In genomic region chr6:72216681-72217414, GRCm38 (mm10) we compare ENCODE assay signal across 8 mouse cellular contexts. TPM values are rescaled to one million over a fixed set of nuclear protein-coding genes. Genes with fewer than 3 reads are reported as not detected.
DNase-seq lines count a peak whose midpoint lies in the region; ATAC-seq lines count a peak whose summit lies in the region.

No protein-coding gene starts in this region.

- H3K36me3 ChIP-seq in forebrain, embryonic 11.5 days (ENCODE audit: control insufficient read depth, insufficient read depth, low read length) = no peaks in the 10 kb centered on the region
- no peaks in the 10 kb centered on the region for H3K36me3 ChIP-seq in heart, embryonic 14.5 days (ENCODE audit: control insufficient read depth, insufficient read depth, low read length)
- no peaks in the 10 kb centered on the region for H3K36me3 ChIP-seq in stomach, embryonic 14.5 days (ENCODE audit: control insufficient read depth, insufficient read depth, low read length)

- H3K4me1 ChIP-seq in forebrain, embryonic 11.5 days (replicated peaks; ENCODE audit: control insufficient read depth, insufficient read depth, low read length) = peaks cover 49% of the 10 kb centered on the region
- H3K4me1 ChIP-seq in heart, embryonic 14.5 days (ENCODE audit: control insufficient read depth in 2 of 2, insufficient read depth in 2 of 2, low read length in 2 of 2) = peaks cover 71 to 78% of the 10 kb centered on the region in 2 experiments
- H3K4me1 ChIP-seq in stomach, embryonic 14.5 days (ENCODE audit: control insufficient read depth, insufficient read depth, low read length) = peaks cover 55% of the 10 kb centered on the region

- peak overlapping the region; percentile 44 for H3K4me2 ChIP-seq in forebrain, embryonic 11.5 days (ENCODE audit: low read depth, low read length, severe bottlenecking)
- peak overlapping the region; percentile 58 for H3K4me2 ChIP-seq in heart, embryonic 14.5 days (ENCODE audit: low read length)
- peak overlapping the region; percentile 40 for H3K4me2 ChIP-seq in stomach, embryonic 14.5 days (replicated peaks; ENCODE audit: low read depth, low read length)

- peaks cover 4% of the 10 kb centered on the region; the same call in 1 of the 2 replicates for H3K27me3 ChIP-seq in forebrain, embryonic 11.5 days (ENCODE audit: control insufficient read depth, insufficient read depth, low read length)
- H3K27me3 ChIP-seq in heart, embryonic 14.5 days (ENCODE audit: control insufficient read depth, insufficient read depth, low read length) = no peaks in the 10 kb centered on the region
- H3K27me3 ChIP-seq in stomach, embryonic 14.5 days (ENCODE audit: control insufficient read depth, insufficient read depth, low read length) = no peaks in the 10 kb centered on the region; the same call in 1 of the 2 replicates

- ATAC-seq in CD4-positive, CD25-positive, alpha-beta regulatory T cell, adult 4 months = no peak
- ATAC-seq in forebrain, embryonic 11.5 days (replicated peaks; ENCODE audit: low FRiP score) = peak; percentile 89
- ATAC-seq in heart, embryonic 14.5 days (ENCODE audit: insufficient number of reproducible peaks, insufficient read depth, low FRiP score, low read depth) = peak; percentile 91
- peak; percentile 88 for ATAC-seq in stomach, embryonic 14.5 days (ENCODE audit: insufficient number of reproducible peaks, insufficient read depth, low FRiP score, low read depth)

- no peaks in the 10 kb centered on the region for H3K9me3 ChIP-seq in forebrain, embryonic 11.5 days (ENCODE audit: control insufficient read depth, low read length)
- H3K9me3 ChIP-seq in heart, embryonic 14.5 days (ENCODE audit: control insufficient read depth, low read length) = no peaks in the 10 kb centered on the region
- no peaks in the 10 kb centered on the region for H3K9me3 ChIP-seq in stomach, embryonic 14.5 days (ENCODE audit: control insufficient read depth, low read depth, low read length)

- peak overlapping the region; percentile 35; the same call in 1 of the 2 replicates for H3K9ac ChIP-seq in forebrain, embryonic 11.5 days (ENCODE audit: low read length)
- peak overlapping the region; percentile 63; the same call in 1 of the 2 replicates for H3K9ac ChIP-seq in heart, embryonic 14.5 days (ENCODE audit: low read length)
- no peak overlapping the region for H3K9ac ChIP-seq in stomach, embryonic 14.5 days (replicated peaks; ENCODE audit: low read depth, low read length)

- H3K4me3 ChIP-seq in forebrain, embryonic 11.5 days (ENCODE audit: low read depth, low read length) = peak overlapping the region; percentile 11
- peak overlapping the region in 1 of 2 experiments; percentile 13; a peak in 2 of 4 replicates for H3K4me3 ChIP-seq in heart, embryonic 14.5 days (ENCODE audit: control insufficient read depth in 1 of 2, insufficient read depth in 1 of 2, low read depth in 1 of 2, low read length in 2 of 2)
- H3K4me3 ChIP-seq in stomach, embryonic 14.5 days (ENCODE audit: low read depth, low read length) = no peak overlapping the region

- peak; percentile 25 for DNase-seq in CD4-positive, CD25-positive, alpha-beta regulatory T cell, adult 2 months (ENCODE audit: low read depth, low spot score)
- peak; percentile 96 for DNase-seq in forebrain, embryonic 11.5 days (ENCODE audit: low spot score)
- peak; percentile 100 for DNase-seq in kidney, postnatal 10 days
- peak; percentile 83 for DNase-seq in liver
- DNase-seq in naive thymus-derived CD4-positive, alpha-beta T cell, adult 2 months (ENCODE audit: low read depth) = peak; percentile 50

- peak overlapping the region; percentile 90 for H3K27ac ChIP-seq in forebrain, embryonic 11.5 days (ENCODE audit: low read depth, low read length)
- peak overlapping the region; percentile 95 to 98 for H3K27ac ChIP-seq in heart, embryonic 14.5 days (replicated peaks in 1 of 2; ENCODE audit: control insufficient read depth in 1 of 2, insufficient read depth in 1 of 2, low read depth in 2 of 2, low read length in 2 of 2)
- H3K27ac ChIP-seq in stomach, embryonic 14.5 days (ENCODE audit: low read length) = peak overlapping the region; percentile 90

- 2% methylated on average over 33 of the region's 33 CpGs for WGBS in forebrain, embryonic 11.5 days
- 2% methylated on average over 31 of the region's 33 CpGs for WGBS in heart, embryonic 14.5 days
- under 1% methylated on average over 33 of the region's 33 CpGs for WGBS in stomach, embryonic 14.5 days

RNA-seq across cellular contexts. Expression of gene Atoh8, which starts 18.5 kb away (rescaled TPM):
- polyA plus RNA-seq in CD4-positive, CD25-positive, alpha-beta regulatory T cell, adult 4 months (2017; shearing (Covaris generic)) = not detected
- 10.8 and 11.8 TPM in 2 replicates for polyA plus RNA-seq in forebrain, embryonic 11.5 days (2014; fragmentation: Nextera tagmentation; extraction: Ambion mirVana)
- polyA plus RNA-seq in heart, embryonic 14.5 days (2014; fragmentation: Nextera tagmentation; extraction: Ambion mirVana) = 8.9 and 12.0 TPM in 2 replicates
- 7.9 and 9.9 TPM in 2 replicates for polyA plus RNA-seq in stomach, embryonic 14.5 days (2014; fragmentation: Nextera tagmentation; extraction: Ambion mirVana)

Comparison
In these comparisons a context has a peak if more than half of its experiments do, and no peak if none do; other contexts are left out.
1. DNase-seq: peak in every context shown above with its lines; median percentile 100 in kidney, postnatal 10 days; 96 in forebrain, embryonic 11.5 days; 83 in liver; 50 in naive thymus-derived CD4-positive, alpha-beta T cell, adult 2 months; 25 in CD4-positive, CD25-positive, alpha-beta regulatory T cell, adult 2 months.